Mouse (Mus musculus) kidney, adult 2 months (tissue): ENCODE data around the gene P3h3.

Source experiments
- CTCF ChIP-seq: fragments of 200-500 bp; conservative IDR thresholded peaks from 2 replicates; pipeline ENCODE4 v1.5.1; 2011; ENCODE audit warnings: low read depth, mild to moderate bottlenecking, control low read depth, low read length, moderate library complexity, mixed read lengths; ENCODE audit not compliant: insufficient read depth, insufficient read length
- POLR2A ChIP-seq: fragments of 200-500 bp; IDR thresholded peaks from one replicate; pipeline ENCODE4 v1.6.1; 2011; ENCODE audit warnings: low read depth, low read length, control low read depth

GRCm38 (mm10) chr6:124816611-124817010 is 40.9 kb downstream of the P3h3 start:
- no peak for TF ChIP-seq CTCF
- TF ChIP-seq POLR2A = no peak
